Mouse (Mus musculus): ENCODE results near the gene Sidt2.

- TF ChIP-seq CTCF (IDR thresholded peaks at IDR 0.05; ENCODE audit: low read depth) (no peak), EP300 (IDR thresholded peaks at IDR 0.05; ENCODE audit: low read depth) (no peak)
These were observed 15.3 kb downstream of the Sidt2 start for GRCm38 (mm10) chr9:45939794-45940193.

All from heart, postnatal 0 days (tissue).